Mouse (Mus musculus) left cerebral cortex, postnatal 14 days (tissue): ENCODE measurements around the gene Shisa5. TPM values are rescaled to one million over a fixed set of nuclear protein-coding genes. Genes with fewer than 3 reads are reported as not detected.

Experiments used
- DNase-seq, 2 experiments: peaks; one replicate each; pipeline ENCODE4 v3.0.0; 2021 to 2022; ENCODE audit warnings: low spot score in 2 of 2, mixed read lengths in 1 of 2
- intact Hi-C: fragments of 180-260 bp; cut with DNase I; formaldehyde crosslinking; loops from one replicate; pipeline ENCODE4 v1.15.1; 2025
- long read RNA-seq, 2 experiments: library from polyadenylated mRNA; stranded (forward); transcript quantifications; one replicate each; pipeline ENCODE4 v2.0.0; 2021
- total RNA-seq, 2 experiments: library from RNA; stranded (reverse); gene quantifications; 2 replicates each; pipeline ENCODE4 v1.2.3; 2021

Shisa5 gene
- total RNA-seq, result 10 to 100 TPM; 68.2 to 72.6 TPM
- long read RNA-seq, experiment 1, transcript Shisa5-203 (4 exons, 1,038 nt), result major isoform, 88 of 115 reads
- long read RNA-seq, experiment 1, transcript Shisa5-201 (6 exons, 1,834 nt), result minor isoform, 15 of 115 reads
- long read RNA-seq, experiment 1, partial matches to known transcripts, result 5 of 115 reads
- long read RNA-seq, experiment 1, other reads (novel, unspliced or antisense), result 5 of 115 reads
- long read RNA-seq, experiment 2, transcript Shisa5-203 (4 exons, 1,038 nt), result major isoform, 60 of 92 reads
- long read RNA-seq, experiment 2, transcript Shisa5-201 (6 exons, 1,834 nt), result minor isoform, 16 of 92 reads
- long read RNA-seq, experiment 2, transcript Shisa5-202 (6 exons, 1,910 nt), result minor isoform, 9 of 92 reads
- long read RNA-seq, experiment 2, partial matches to known transcripts, result 1 of 92 reads
- long read RNA-seq, experiment 2, other reads (novel, unspliced or antisense), result 6 of 92 reads

- DNase-seq, result peak in 1 of 2 experiments; percentile 25
- intact Hi-C loops, result no loop called here
Observed at GRCm38 (mm10) chr9:109038086-109038895, at the start of gene Shisa5. Gene Shisa5, plus strand, starts transcription at chr9:109038565.

- DNase-seq, result peak in 1 of 2 experiments; percentile 17
- intact Hi-C loops, result loop anchor here (5.0 kb wide), 1 partner anchor 53 kb away; the partner anchor contains the start of gene Uqcrc1
Observed at GRCm38 (mm10) chr9:108989802-108990461, 48.4 kb upstream of the Shisa5 start.

- intact Hi-C loops, result no loop called here
- no peak for DNase-seq
Observed at GRCm38 (mm10) chr9:108990462-108990820, 47.9 kb upstream of the Shisa5 start.

GRCm38 (mm10) chr9:108991428-108992084, 46.8 kb upstream of the Shisa5 start, which contains the start of gene Pfkfb4:
Gene Pfkfb4, plus strand, starts transcription at chr9:108991778.
- peak; percentile 93 to 97 for DNase-seq
- intact Hi-C loops, result no loop called here

- DNase-seq, result no peak
- intact Hi-C loops, result no loop called here
Observed at GRCm38 (mm10) chr9:108992085-108992469, 46.3 kb upstream of the Shisa5 start.

GRCm38 (mm10) chr9:108992620-108993361, 45.6 kb upstream of the Shisa5 start:
- DNase-seq, result no peak
- intact Hi-C loops, result no loop called here

GRCm38 (mm10) chr9:108996411-108996810, 42.0 kb upstream of the Shisa5 start:
- DNase-seq, result no peak
- intact Hi-C loops, result no loop called here

GRCm38 (mm10) chr9:108998287-108999166, 39.8 kb upstream of the Shisa5 start:
- intact Hi-C loops, result no loop called here
- DNase-seq, result peak in 1 of 2 experiments; percentile 84

- intact Hi-C loops, result no loop called here
- no peak for DNase-seq
Observed at GRCm38 (mm10) chr9:108999167-108999526, 39.2 kb upstream of the Shisa5 start.

GRCm38 (mm10) chr9:109000726-109001125, 37.6 kb upstream of the Shisa5 start:
- intact Hi-C loops, result loop anchor here (5.0 kb wide), 1 partner anchor 122 kb away; no protein-coding TSS in a partner anchor

GRCm38 (mm10) chr9:109003201-109003600, 35.2 kb upstream of the Shisa5 start:
- intact Hi-C loops, result loop anchor here (5.0 kb wide), 1 partner anchor 119 kb away; no protein-coding TSS in a partner anchor
- peak in 1 of 2 experiments; percentile 56 for DNase-seq

More at GRCm38 (mm10) chr9:109000726-109001125, 37.6 kb upstream of the Shisa5 start:
- DNase-seq, result peak; percentile 71 to 76

GRCm38 (mm10) chr9:109007025-109007780, 31.2 kb upstream of the Shisa5 start:
- no peak for DNase-seq
- intact Hi-C loops, result no loop called here

- no peak for DNase-seq
- intact Hi-C loops, result no loop called here
Observed at GRCm38 (mm10) chr9:109008081-109008480, 30.3 kb upstream of the Shisa5 start.

- peak; percentile 59 to 78 for DNase-seq
- intact Hi-C loops, result no loop called here
Observed at GRCm38 (mm10) chr9:109008994-109009635, 29.2 kb upstream of the Shisa5 start.

- intact Hi-C loops, result no loop called here
- DNase-seq, result peak; percentile 50 to 66
Observed at GRCm38 (mm10) chr9:109009636-109010315, 28.6 kb upstream of the Shisa5 start.

GRCm38 (mm10) chr9:109010316-109010690, 28.1 kb upstream of the Shisa5 start:
- no peak for DNase-seq
- intact Hi-C loops, result no loop called here
